Mouse (Mus musculus): Measurements from ENCODE around the gene Gpx5. TPM values are rescaled to one million over a fixed set of nuclear protein-coding genes. Genes with fewer than 3 reads are reported as not detected.
A peak's percentile ranks its signal among the peaks of the same experiment; 100 is the strongest.

The Gpx5 gene
- polyA plus RNA-seq, 1 experiment from 2014 or later: not detected

DNA sequence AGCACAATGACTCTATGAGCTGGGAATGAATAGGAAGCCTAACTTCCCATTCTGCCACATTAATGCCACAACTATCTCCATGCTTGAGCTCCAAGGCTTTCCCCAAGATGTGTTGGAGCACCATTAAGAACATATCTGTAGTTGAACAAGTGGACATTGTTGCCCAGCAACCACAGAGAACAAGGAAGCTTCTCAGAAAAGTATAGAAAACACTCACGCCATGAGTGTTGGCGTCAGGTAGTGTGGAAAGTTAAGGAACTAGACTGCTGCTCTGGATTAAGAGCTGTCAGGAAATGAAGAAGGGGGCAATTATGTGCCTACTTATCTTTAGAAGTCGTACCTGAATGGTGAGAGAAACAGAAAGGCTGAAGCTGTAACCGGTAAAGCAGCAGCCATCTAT, 21.4 kb upstream of the Gpx5 start:
- ATAC-seq (replicated peaks; ENCODE audit: insufficient number of reproducible peaks, low FRiP score, low TSS enrichment): no peak
- H3K36me3 ChIP-seq (ENCODE audit: control insufficient read depth, insufficient read depth, low read length): no peaks in the 10 kb centered on the region
- no peak overlapping the region for H3K9ac ChIP-seq (ENCODE audit: low read depth, low read length)
- no peaks in the 10 kb centered on the region for H3K9me3 ChIP-seq (replicated peaks; ENCODE audit: control insufficient read depth, low read length)
- H3K27me3 ChIP-seq (ENCODE audit: control insufficient read depth, insufficient read depth, low read length): no peaks in the 10 kb centered on the region
- H3K4me1 ChIP-seq (ENCODE audit: control insufficient read depth, insufficient read depth, low read length): no peaks in the 10 kb centered on the region
- no peak overlapping the region for H3K4me2 ChIP-seq
- H3K4me3 ChIP-seq (ENCODE audit: low read depth, low read length): no peak overlapping the region
- WGBS (ENCODE audit: insufficient replicate concordance): 77% methylated on average over 4 of the region's 4 CpGs
- no peak overlapping the region for H3K27ac ChIP-seq (ENCODE audit: low read depth, low read length)

DNA sequence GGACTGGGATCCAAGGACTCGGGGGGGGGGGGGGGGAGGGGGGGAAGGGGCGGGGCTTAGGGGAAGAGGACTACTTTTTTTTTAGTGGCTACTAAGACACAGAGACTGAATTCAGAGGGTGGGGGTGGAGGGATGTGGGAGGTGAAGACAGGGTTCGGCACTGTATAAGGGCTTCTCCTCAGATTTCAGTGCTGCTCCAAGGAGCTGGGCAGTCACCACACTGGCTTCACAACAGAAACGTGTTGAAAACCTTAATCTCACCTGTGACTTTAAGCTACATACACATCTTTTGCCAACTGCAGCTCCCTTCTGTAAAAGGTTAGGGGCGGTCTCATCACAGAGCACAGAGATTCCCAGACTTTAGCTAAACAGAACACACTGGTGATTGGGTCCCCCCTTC, 20.3 kb upstream of the Gpx5 start:
- H3K9me3 ChIP-seq (replicated peaks; ENCODE audit: control insufficient read depth, low read length): no peaks in the 10 kb centered on the region
- H3K9ac ChIP-seq (ENCODE audit: low read depth, low read length): no peak overlapping the region
- no peak overlapping the region for H3K4me2 ChIP-seq
- no peaks in the 10 kb centered on the region for H3K4me1 ChIP-seq (ENCODE audit: control insufficient read depth, insufficient read depth, low read length)
- no peak overlapping the region for H3K4me3 ChIP-seq (ENCODE audit: low read depth, low read length)
- H3K27me3 ChIP-seq (ENCODE audit: control insufficient read depth, insufficient read depth, low read length): no peaks in the 10 kb centered on the region
- H3K27ac ChIP-seq (ENCODE audit: low read depth, low read length): no peak overlapping the region
- 40% methylated on average over 4 of the region's 5 CpGs for WGBS (ENCODE audit: insufficient replicate concordance)
- H3K36me3 ChIP-seq (ENCODE audit: control insufficient read depth, insufficient read depth, low read length): no peaks in the 10 kb centered on the region
- ATAC-seq (replicated peaks; ENCODE audit: insufficient number of reproducible peaks, low FRiP score, low TSS enrichment): no peak

DNA sequence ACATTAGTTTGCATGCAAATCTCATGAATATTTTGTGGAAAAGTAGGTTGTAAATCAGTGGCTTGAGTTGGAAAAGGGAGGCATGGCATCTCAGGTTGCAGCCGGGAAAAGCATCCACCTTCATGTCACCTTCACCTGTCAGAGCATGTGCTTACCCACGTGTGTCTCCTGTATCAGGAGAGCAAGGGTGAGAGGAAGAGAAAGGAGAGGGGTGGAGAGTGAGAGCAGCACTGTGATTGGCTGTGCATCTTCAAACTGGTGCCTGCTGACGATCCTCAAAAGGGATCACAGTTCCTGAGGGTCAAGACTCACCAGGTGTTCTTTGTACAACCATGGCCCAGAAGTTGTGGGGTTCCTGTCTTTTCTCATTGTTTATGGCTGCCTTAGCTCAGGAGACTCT, 19.4 kb upstream of the Gpx5 start, which contains the start of gene Gpx6:
Gene Gpx6, plus strand, starts transcription at position 200 of the 400 bp plus-strand sequence.
- WGBS (ENCODE audit: insufficient replicate concordance): 18% methylated on average over 3 of the region's 3 CpGs
- H3K27me3 ChIP-seq (ENCODE audit: control insufficient read depth, insufficient read depth, low read length): no peaks in the 10 kb centered on the region
- no peak within 1 kb of the TSS for H3K4me2 ChIP-seq
- no peaks in the 10 kb centered on the region for H3K9me3 ChIP-seq (replicated peaks; ENCODE audit: control insufficient read depth, low read length)
- H3K9ac ChIP-seq (ENCODE audit: low read depth, low read length): no peak within 1 kb of the TSS
- ATAC-seq (replicated peaks; ENCODE audit: insufficient number of reproducible peaks, low FRiP score, low TSS enrichment): no peak
- no peak within 1 kb of the TSS for H3K4me3 ChIP-seq (ENCODE audit: low read depth, low read length)
- no peaks in the 10 kb centered on the region for H3K4me1 ChIP-seq (ENCODE audit: control insufficient read depth, insufficient read depth, low read length)
- H3K27ac ChIP-seq (ENCODE audit: low read depth, low read length): no peak within 1 kb of the TSS
- H3K36me3 ChIP-seq (ENCODE audit: control insufficient read depth, insufficient read depth, low read length): no peaks in the 10 kb centered on the region

DNA sequence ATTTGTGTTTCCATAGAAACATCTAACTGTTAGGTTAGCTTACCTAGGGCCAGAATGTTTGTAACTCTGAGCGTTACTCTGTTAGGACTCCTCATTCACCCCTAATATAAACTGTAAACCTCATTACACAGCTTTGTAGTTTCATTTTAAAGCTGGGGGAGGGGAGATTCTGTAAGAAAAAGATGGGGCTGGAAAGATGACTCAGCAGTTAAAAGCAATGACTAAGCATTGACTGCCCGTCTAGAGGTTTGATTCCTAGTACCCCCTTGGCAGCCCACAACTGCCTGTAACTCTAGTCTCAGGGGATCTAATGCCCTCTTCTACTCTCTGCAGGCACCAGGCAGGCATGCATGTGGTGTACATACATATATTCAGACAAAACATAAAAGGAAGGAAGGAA, 17.3 kb upstream of the Gpx5 start:
- Histone ChIP-seq H3K27me3 (ENCODE audit: control insufficient read depth, insufficient read depth, low read length) (no peaks in the 10 kb centered on the region), H3K9me3 (replicated peaks; ENCODE audit: control insufficient read depth, low read length) (no peaks in the 10 kb centered on the region), H3K4me1 (ENCODE audit: control insufficient read depth, insufficient read depth, low read length) (no peaks in the 10 kb centered on the region), H3K4me2 (no peak overlapping the region), H3K4me3 (ENCODE audit: low read depth, low read length) (no peak overlapping the region), H3K9ac (ENCODE audit: low read depth, low read length) (no peak overlapping the region), H3K36me3 (ENCODE audit: control insufficient read depth, insufficient read depth, low read length) (no peaks in the 10 kb centered on the region), H3K27ac (ENCODE audit: low read depth, low read length) (no peak overlapping the region)
- ATAC-seq (replicated peaks; ENCODE audit: insufficient number of reproducible peaks, low FRiP score, low TSS enrichment): no peak
- 64% methylated on average over 2 of the region's 2 CpGs for WGBS (ENCODE audit: insufficient replicate concordance)

DNA sequence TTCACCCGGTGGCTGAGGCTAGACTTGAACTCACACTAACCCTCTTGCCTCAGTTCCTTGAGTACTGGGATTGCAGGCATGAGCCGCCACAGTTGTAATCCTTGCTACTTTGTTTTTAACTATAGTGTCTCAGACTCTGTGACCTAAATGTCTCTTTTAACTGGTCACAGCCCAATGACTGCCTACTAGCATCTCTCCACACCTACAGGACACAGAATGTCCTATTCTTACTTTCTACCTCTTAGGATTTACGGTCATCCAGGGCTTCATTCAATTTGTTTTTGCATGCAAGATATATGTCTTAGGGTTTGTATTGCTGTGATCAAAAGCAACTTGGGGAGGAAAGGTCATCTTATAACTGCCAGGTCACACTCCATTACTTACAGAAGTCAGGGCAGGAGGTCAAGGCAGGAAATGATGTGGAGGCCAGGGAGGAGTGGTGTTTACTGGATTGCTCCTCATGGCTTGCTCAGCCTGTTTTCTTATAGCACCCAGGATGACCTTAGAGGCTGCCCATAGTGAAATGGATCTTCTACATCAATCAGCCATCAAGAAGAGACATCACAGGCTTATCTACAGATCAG, 12.0 kb upstream of the Gpx5 start:
- Histone ChIP-seq H3K9ac (ENCODE audit: low read depth, low read length) (no peak overlapping the region), H3K4me3 (ENCODE audit: low read depth, low read length) (no peak overlapping the region), H3K27me3 (ENCODE audit: control insufficient read depth, insufficient read depth, low read length) (no peaks in the 10 kb centered on the region), H3K4me2 (no peak overlapping the region), H3K4me1 (ENCODE audit: control insufficient read depth, insufficient read depth, low read length) (peaks cover 6% of the 10 kb centered on the region; the same call in 1 of the 2 replicates), H3K27ac (ENCODE audit: low read depth, low read length) (no peak overlapping the region), H3K9me3 (replicated peaks; ENCODE audit: control insufficient read depth, low read length) (no peaks in the 10 kb centered on the region), H3K36me3 (ENCODE audit: control insufficient read depth, insufficient read depth, low read length) (no peaks in the 10 kb centered on the region)
- WGBS (ENCODE audit: insufficient replicate concordance): 59% methylated on average over 3 of the region's 3 CpGs
- ATAC-seq (replicated peaks; ENCODE audit: insufficient number of reproducible peaks, low FRiP score, low TSS enrichment): no peak

DNA sequence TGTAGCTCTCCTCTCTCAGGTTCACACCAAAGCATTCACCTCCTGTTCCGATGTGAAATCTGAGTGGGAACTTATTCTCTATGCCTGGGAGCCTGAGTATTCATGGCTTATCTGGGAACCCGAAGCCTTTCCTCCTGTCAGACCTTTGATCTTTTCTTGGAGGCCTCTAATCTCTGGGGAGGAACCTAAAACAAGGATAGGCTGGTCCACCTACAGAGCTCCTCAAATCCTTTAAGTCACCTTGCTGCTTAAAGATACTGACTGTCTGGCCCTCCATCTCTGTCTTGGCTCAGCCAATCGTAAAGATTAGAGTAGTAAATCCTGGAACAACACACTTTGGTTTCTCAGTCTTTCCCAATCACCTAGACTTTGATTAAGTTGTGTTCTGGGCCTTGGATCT, 6.0 kb upstream of the Gpx5 start:
- no peak overlapping the region for H3K9ac ChIP-seq (ENCODE audit: low read depth, low read length)
- H3K4me2 ChIP-seq: no peak overlapping the region
- H3K4me3 ChIP-seq (ENCODE audit: low read depth, low read length): no peak overlapping the region
- H3K9me3 ChIP-seq (replicated peaks; ENCODE audit: control insufficient read depth, low read length): no peaks in the 10 kb centered on the region
- no peaks in the 10 kb centered on the region for H3K27me3 ChIP-seq (ENCODE audit: control insufficient read depth, insufficient read depth, low read length)
- no peaks in the 10 kb centered on the region for H3K36me3 ChIP-seq (ENCODE audit: control insufficient read depth, insufficient read depth, low read length)
- ATAC-seq (replicated peaks; ENCODE audit: insufficient number of reproducible peaks, low FRiP score, low TSS enrichment): no peak
- H3K27ac ChIP-seq (ENCODE audit: low read depth, low read length): no peak overlapping the region
- 28% methylated on average over 3 of the region's 3 CpGs for WGBS (ENCODE audit: insufficient replicate concordance)
- peaks cover 9% of the 10 kb centered on the region; the same call in 1 of the 2 replicates for H3K4me1 ChIP-seq (ENCODE audit: control insufficient read depth, insufficient read depth, low read length)

DNA sequence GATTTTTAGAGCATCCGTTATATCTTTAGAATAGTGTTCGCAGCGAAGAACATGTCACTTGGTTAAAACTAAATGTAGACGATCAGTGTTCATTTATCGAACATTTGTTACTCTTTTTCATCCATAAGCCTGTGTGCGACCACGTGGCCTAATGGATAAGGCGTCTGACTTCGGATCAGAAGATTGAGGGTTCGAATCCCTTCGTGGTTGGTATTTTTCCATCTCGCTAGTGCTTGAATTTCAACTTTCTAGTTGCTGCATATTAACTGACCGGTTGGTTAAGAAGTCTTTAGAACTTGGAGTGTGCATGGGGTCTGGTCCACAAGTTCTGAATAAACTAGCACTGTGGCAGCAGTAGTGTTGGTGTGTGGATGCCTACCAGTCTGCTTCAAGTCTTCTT, 13.0 kb downstream of the Gpx5 start:
- 2% methylated on average over 13 of the region's 13 CpGs for WGBS (ENCODE audit: insufficient replicate concordance)
- H3K9ac ChIP-seq (ENCODE audit: low read depth, low read length): no peak overlapping the region; the same call in 1 of the 2 replicates
- H3K27ac ChIP-seq (ENCODE audit: low read depth, low read length): no peak overlapping the region
- no peaks in the 10 kb centered on the region for H3K4me1 ChIP-seq (ENCODE audit: control insufficient read depth, insufficient read depth, low read length)
- H3K27me3 ChIP-seq (ENCODE audit: control insufficient read depth, insufficient read depth, low read length): no peaks in the 10 kb centered on the region
- H3K4me3 ChIP-seq (ENCODE audit: low read depth, low read length): peak overlapping the region; percentile 65
- no peaks in the 10 kb centered on the region for H3K9me3 ChIP-seq (replicated peaks; ENCODE audit: control insufficient read depth, low read length)
- no peaks in the 10 kb centered on the region for H3K36me3 ChIP-seq (ENCODE audit: control insufficient read depth, insufficient read depth, low read length)
- peak overlapping the region; percentile 77 for H3K4me2 ChIP-seq
- peak; percentile 69 for ATAC-seq (replicated peaks; ENCODE audit: insufficient number of reproducible peaks, low FRiP score, low TSS enrichment)

DNA sequence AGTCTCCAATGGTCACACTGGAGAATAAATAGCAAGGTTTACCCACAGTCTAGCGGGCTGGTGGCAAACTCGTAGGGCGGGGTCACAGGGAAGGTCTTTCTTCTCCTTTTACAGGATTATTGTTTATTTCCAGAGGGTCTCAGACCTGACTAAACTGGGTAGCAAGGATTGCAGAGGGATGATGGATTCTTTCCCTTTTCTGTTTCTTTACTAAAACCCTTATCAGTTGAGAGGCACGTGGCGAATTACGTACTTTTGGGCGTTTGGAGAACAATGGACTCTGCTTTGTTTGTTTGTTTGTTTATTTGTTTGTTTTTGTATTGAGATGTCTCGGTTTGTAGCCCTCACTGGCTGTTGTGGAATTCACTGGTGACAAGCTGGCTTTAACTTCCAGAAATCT, 13.5 kb downstream of the Gpx5 start:
- Histone ChIP-seq H3K9me3 (replicated peaks; ENCODE audit: control insufficient read depth, low read length) (no peaks in the 10 kb centered on the region), H3K27me3 (ENCODE audit: control insufficient read depth, insufficient read depth, low read length) (no peaks in the 10 kb centered on the region), H3K36me3 (ENCODE audit: control insufficient read depth, insufficient read depth, low read length) (no peaks in the 10 kb centered on the region), H3K4me1 (ENCODE audit: control insufficient read depth, insufficient read depth, low read length) (no peaks in the 10 kb centered on the region), H3K4me2 (peak overlapping the region; percentile 77), H3K27ac (ENCODE audit: low read depth, low read length) (no peak overlapping the region), H3K4me3 (ENCODE audit: low read depth, low read length) (peak overlapping the region; percentile 65), H3K9ac (ENCODE audit: low read depth, low read length) (peak overlapping the region; percentile 70)
- WGBS (ENCODE audit: insufficient replicate concordance): 7% methylated on average over 8 of the region's 8 CpGs
- ATAC-seq (replicated peaks; ENCODE audit: insufficient number of reproducible peaks, low FRiP score, low TSS enrichment): no peak

DNA sequence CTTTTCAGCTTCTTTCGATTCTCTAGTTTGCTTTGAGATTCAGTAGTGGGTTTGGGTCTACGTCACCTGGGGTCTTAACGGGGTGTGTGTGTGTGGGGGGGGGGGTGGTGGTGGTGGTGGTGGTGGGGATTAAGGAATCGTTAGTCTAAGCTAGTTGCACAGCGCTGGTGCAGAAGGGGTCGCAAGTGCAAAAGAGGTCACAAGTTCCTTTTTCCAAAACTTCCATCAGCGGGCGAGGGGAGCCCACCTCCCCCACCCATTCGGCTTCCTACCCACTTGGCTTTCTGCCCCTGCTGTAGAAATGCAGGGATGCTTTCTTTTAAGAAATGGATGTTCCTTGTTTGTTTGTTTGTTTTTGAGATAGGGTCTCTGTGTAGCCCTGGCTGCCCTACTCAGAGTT, 16.0 kb downstream of the Gpx5 start:
- Histone ChIP-seq H3K36me3 (ENCODE audit: control insufficient read depth, insufficient read depth, low read length) (no peaks in the 10 kb centered on the region), H3K27me3 (ENCODE audit: control insufficient read depth, insufficient read depth, low read length) (no peaks in the 10 kb centered on the region), H3K4me2 (peak overlapping the region; percentile 79), H3K4me1 (ENCODE audit: control insufficient read depth, insufficient read depth, low read length) (no peaks in the 10 kb centered on the region), H3K4me3 (ENCODE audit: low read depth, low read length) (peak overlapping the region; percentile 67), H3K27ac (ENCODE audit: low read depth, low read length) (no peak overlapping the region), H3K9ac (ENCODE audit: low read depth, low read length) (peak overlapping the region; percentile 65; the same call in 1 of the 2 replicates), H3K9me3 (replicated peaks; ENCODE audit: control insufficient read depth, low read length) (no peaks in the 10 kb centered on the region)
- ATAC-seq (replicated peaks; ENCODE audit: insufficient number of reproducible peaks, low FRiP score, low TSS enrichment): no peak
- WGBS (ENCODE audit: insufficient replicate concordance): under 1% methylated on average over 9 of the region's 9 CpGs
